Mouse (Mus musculus) hindbrain, postnatal 0 days (tissue): ENCODE data around the gene Znhit6. TPM values are rescaled to one million over a fixed set of nuclear protein-coding genes. Genes with fewer than 3 reads are reported as not detected.

Source experiments
- ATAC-seq: fragments of 200-750 bp; cut with Nextera tagmentation; 2 replicates; pipeline ENCODE4 v1.8.0; 2017; ENCODE audit warnings: mild to moderate bottlenecking, moderate TSS enrichment, moderate library complexity
- DNase-seq: peaks from one replicate; pipeline ENCODE4 v3.0.0-alpha.2; 2015; ENCODE audit warnings: low spot score
- H3K27ac ChIP-seq: fragments of 300-500 bp; sonication (generic); 2 replicates; pipeline ENCODE4 v1.5.1; 2014; ENCODE audit warnings: mild to moderate bottlenecking
- H3K27me3 ChIP-seq: fragments of 300-500 bp; sonication (generic); 2 replicates; pipeline ENCODE4 v1.6.1; 2014; ENCODE audit warnings: low read length, mixed read lengths; ENCODE audit not compliant: insufficient read depth
- H3K36me3 ChIP-seq: fragments of 300-500 bp; sonication (generic); 2 replicates; pipeline ENCODE4 v1.6.1; 2014; ENCODE audit warnings: low read length, mixed read lengths; ENCODE audit not compliant: insufficient read depth
- H3K4me1 ChIP-seq: fragments of 300-500 bp; sonication (generic); 2 replicates; pipeline ENCODE4 v1.6.1; 2014; ENCODE audit warnings: antibody characterized with exemption, low read length, mixed read lengths; ENCODE audit not compliant: insufficient read depth
- H3K4me2 ChIP-seq: fragments of 300-500 bp; sonication (generic); 2 replicates; pipeline ENCODE4 v1.6.1; 2014; ENCODE audit warnings: low read depth, mild to moderate bottlenecking, low read length, moderate library complexity, mixed read lengths
- H3K4me3 ChIP-seq: fragments of 300-500 bp; sonication (generic); 2 replicates; pipeline ENCODE4 v1.5.1; 2014; ENCODE audit warnings: low read length
- H3K9ac ChIP-seq: fragments of 300-500 bp; sonication (generic); replicated peaks from 2 replicates; pipeline ENCODE4 v1.6.1; 2014; ENCODE audit warnings: mild to moderate bottlenecking, low read length, moderate library complexity, mixed read lengths
- H3K9me3 ChIP-seq: fragments of 300-500 bp; sonication (generic); 2 replicates; pipeline ENCODE4 v1.6.1; 2016; ENCODE audit warnings: low read length, mixed read lengths
- CTCF ChIP-seq: IDR thresholded peaks from 2 replicates; pipeline ENCODE4 v1.5.1; 2016; ENCODE audit warnings: antibody characterized with exemption, control low read depth, low read depth
- WGBS: fragments of 180-500 bp; shearing (Covaris S2); extraction: QIAGEN DNeasy Blood & Tissue Kit; methylation state at CpG from one replicate; pipeline ENCODE4 v1.1.7; 2014; 5-methylcytosine and 5-hydroxymethylcytosine counted together
- polyA plus RNA-seq: library from polyadenylated mRNA; unstranded; fragments of >200 nt; fragmentation: Nextera tagmentation; extraction: Ambion mirVana; gene quantifications from 2 replicates; pipeline ENCODE4 v1.2.1, GENCODE M21; 2015
- total RNA-seq: library from RNA; depleted of rRNA; stranded (reverse); fragments of >200 nt; gene quantifications from 2 replicates; pipeline ENCODE4 v1.2.3, GENCODE M21; 2014

Znhit6 gene
- total and polyA plus RNA-seq, 2 experiments from 2014 or later: 9.3 to 34.9 TPM

DNA sequence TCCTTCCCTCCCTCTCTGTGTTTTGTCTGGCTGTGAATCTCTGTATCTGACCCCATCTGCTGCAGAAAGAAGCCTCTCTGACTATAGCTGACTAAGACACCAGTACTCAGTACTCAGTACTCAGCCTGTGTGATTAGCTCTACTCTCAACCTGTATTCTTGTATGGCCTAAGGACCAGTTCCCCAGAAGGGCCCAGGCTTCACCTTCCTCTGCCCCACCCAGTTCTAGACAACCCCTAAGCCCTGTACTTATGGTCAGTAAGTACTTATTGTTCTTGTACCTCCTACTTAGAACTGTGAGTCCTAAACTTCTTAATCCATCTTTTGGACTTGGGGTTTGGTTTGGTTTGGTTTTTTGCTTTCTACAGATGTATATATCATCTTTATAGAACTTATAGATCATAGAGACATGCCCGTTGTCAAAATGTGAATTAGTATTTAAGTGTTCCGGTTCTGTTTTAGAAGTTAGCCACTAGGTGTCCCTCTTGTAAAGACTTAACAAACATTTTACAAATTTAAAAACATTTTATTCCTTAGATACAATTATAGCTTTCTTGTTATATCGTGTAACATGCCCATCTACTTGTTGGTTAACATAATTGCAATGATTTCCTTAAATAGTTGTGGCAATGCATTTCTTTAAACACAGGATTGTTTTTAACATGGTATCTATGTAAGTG, 7.7 kb downstream of the Znhit6 start:
- no peak overlapping the region for H3K9ac ChIP-seq
- ATAC-seq (no peak), DNase-seq (peak; percentile 63)
- H3K4me3 ChIP-seq: no peak overlapping the region
- H3K9me3 ChIP-seq: no peaks in the 10 kb centered on the region
- no peak overlapping the region for H3K27ac ChIP-seq
- no peaks in the 10 kb centered on the region for H3K27me3 ChIP-seq
- TF ChIP-seq CTCF: peak; percentile 58
- H3K36me3 ChIP-seq: peaks cover 26% of the 10 kb centered on the region
- H3K4me1 ChIP-seq: no peaks in the 10 kb centered on the region
- 43% methylated on average over 3 of the region's 3 CpGs for WGBS
- no peak overlapping the region for H3K4me2 ChIP-seq

DNA sequence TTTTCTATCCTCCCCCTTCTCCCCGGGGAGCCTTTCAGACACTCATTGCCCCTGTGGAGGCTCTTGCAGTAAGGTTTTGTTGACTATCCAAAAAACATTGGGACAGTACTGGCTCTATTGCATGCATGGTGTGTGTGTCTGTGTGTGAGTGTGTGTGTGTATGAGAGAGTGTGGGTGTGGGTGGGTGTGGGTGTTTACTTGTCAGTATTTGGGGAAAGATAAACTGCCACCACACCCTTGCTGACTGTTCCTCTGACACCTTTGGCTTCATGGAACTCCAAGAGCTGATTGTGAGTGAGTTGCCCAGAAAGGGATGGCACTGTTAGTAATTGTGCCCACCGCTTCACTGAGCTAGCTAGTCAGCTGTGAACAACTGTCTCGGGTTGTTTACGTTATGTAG, 14.6 kb downstream of the Znhit6 start:
- Histone ChIP-seq H3K36me3 (peaks cover 39% of the 10 kb centered on the region), H3K9me3 (no peaks in the 10 kb centered on the region), H3K4me2 (no peak overlapping the region), H3K4me3 (no peak overlapping the region), H3K4me1 (no peaks in the 10 kb centered on the region), H3K9ac (no peak overlapping the region), H3K27ac (no peak overlapping the region), H3K27me3 (no peaks in the 10 kb centered on the region)
- ATAC-seq: no peak
- 88% methylated on average over 4 of the region's 4 CpGs for WGBS
- no peak for DNase-seq
- TF ChIP-seq CTCF: no peak

DNA sequence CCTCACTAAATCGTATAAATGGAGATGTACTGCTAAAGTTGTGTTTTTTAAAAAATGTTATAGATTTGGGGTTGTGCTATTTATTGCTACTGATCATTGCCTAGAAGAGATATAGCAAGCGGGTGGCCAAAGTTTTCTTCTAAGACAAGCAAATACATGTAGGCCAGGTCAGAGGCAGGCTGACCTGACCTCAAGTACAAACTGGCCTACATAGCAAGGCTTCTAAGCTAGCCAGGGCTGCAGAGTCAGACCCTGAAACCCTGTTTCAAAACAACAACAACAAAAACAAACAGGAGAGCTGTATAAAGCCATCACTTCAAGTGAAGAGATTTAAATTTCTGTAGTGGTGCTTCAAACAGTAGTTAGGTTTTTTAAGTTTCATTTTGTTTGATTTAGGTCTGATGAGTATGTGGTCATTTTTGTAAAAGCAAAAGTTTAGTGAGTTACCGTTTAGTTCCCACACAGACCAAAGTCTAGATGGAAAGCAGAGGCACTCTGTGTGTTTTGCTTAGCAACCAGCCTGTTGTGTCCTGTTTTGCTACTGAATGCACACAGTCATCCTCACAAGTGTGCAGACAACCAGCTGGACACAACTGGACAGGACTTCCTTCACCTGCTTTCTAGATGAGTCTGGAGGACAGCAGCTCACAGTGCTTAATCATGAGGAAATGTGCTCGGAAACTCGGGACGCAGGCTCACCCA, 16.0 kb downstream of the Znhit6 start:
- H3K4me3 ChIP-seq: no peak overlapping the region
- TF ChIP-seq CTCF: no peak
- 91% methylated on average over 6 of the region's 6 CpGs for WGBS
- no peaks in the 10 kb centered on the region for H3K9me3 ChIP-seq
- H3K4me2 ChIP-seq: no peak overlapping the region
- no peak for ATAC-seq
- DNase-seq: no peak
- H3K27ac ChIP-seq: no peak overlapping the region
- peaks cover 26% of the 10 kb centered on the region for H3K36me3 ChIP-seq
- H3K27me3 ChIP-seq: no peaks in the 10 kb centered on the region
- H3K4me1 ChIP-seq: no peaks in the 10 kb centered on the region
- no peak overlapping the region for H3K9ac ChIP-seq

DNA sequence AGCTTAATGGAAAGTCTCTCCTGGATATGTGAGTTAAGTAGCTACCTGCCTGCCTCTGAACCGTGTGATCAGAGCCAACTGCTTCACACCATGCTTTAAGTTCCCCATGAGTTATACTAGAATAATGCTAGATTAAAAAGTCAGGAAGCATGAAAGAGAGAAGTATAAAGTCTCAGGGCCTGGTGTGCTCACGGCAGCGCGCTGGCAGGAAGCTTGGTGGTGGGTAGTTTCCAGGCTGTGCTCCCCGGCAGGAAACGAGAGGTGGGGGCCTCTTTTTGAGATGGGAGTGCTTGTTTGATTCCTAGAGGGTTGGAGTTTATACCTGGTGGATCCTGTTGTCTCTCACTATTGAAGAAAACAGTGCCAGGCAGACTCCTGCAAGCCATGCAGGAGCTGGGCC, 19.3 kb downstream of the Znhit6 start:
- TF ChIP-seq CTCF: no peak
- ATAC-seq (no peak), DNase-seq (no peak)
- H3K27ac ChIP-seq: no peak overlapping the region
- H3K36me3 ChIP-seq: peaks cover 28% of the 10 kb centered on the region
- no peaks in the 10 kb centered on the region for H3K4me1 ChIP-seq
- H3K4me2 ChIP-seq: no peak overlapping the region
- no peak overlapping the region for H3K4me3 ChIP-seq
- no peaks in the 10 kb centered on the region for H3K9me3 ChIP-seq
- no peak overlapping the region for H3K9ac ChIP-seq
- no peaks in the 10 kb centered on the region for H3K27me3 ChIP-seq
- 90% methylated on average over 6 of the region's 6 CpGs for WGBS

DNA sequence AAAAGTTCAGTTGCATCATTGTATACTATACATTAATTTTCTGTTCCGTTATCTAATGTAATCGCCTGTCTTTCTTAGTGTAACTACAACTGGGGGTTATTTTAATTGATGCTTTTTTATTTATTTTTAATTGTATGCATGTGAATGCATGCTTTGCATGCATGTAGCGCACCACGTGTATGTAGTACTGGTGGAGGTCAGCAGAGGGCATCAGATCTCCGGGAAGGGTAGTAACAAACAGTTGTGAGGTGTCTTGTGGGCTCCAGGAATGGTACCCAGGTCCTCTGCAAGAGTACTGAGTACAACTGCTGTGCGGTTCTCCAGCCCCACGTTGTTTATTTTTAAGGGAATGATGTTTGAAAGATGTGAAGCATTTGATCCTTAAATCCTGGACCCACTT, 23.1 kb downstream of the Znhit6 start:
- TF ChIP-seq CTCF: 0 out of 2 replicates have a peak, but pooled peaks have one; percentile 2
- Histone ChIP-seq H3K27me3 (no peaks in the 10 kb centered on the region), H3K9me3 (no peaks in the 10 kb centered on the region), H3K4me1 (no peaks in the 10 kb centered on the region), H3K4me2 (no peak overlapping the region), H3K36me3 (peaks cover 25% of the 10 kb centered on the region; the same call in 1 of the 2 replicates), H3K4me3 (no peak overlapping the region), H3K9ac (no peak overlapping the region), H3K27ac (no peak overlapping the region)
- DNase-seq (no peak), ATAC-seq (no peak)
- 94% methylated on average over 7 of the region's 7 CpGs for WGBS

DNA sequence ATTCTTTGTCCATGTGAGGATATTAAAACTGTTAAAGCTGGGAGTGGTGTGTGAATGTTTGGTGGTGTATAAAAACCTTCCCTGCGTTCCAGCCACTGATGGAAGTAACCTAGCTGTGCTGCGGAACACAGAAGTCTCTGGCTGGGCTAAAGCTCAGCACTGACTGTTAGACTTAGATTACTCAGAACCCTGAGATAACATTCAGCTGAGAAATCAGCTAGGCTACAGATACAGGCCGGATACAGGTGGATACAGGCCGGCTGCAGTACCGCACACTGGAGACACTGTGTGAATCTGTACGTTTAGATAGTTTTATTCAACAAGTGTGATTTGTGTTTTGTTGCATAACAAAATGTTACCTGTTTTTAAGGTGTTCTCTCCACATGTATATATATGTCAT, 24.8 kb downstream of the Znhit6 start:
- Histone ChIP-seq H3K36me3 (peaks cover 32% of the 10 kb centered on the region), H3K4me2 (no peak overlapping the region), H3K9ac (no peak overlapping the region), H3K4me1 (no peaks in the 10 kb centered on the region), H3K27ac (no peak overlapping the region), H3K27me3 (no peaks in the 10 kb centered on the region), H3K4me3 (no peak overlapping the region), H3K9me3 (no peaks in the 10 kb centered on the region)
- TF ChIP-seq CTCF: no peak
- WGBS: 94% methylated on average over 6 of the region's 6 CpGs
- ATAC-seq (no peak), DNase-seq (no peak)

DNA sequence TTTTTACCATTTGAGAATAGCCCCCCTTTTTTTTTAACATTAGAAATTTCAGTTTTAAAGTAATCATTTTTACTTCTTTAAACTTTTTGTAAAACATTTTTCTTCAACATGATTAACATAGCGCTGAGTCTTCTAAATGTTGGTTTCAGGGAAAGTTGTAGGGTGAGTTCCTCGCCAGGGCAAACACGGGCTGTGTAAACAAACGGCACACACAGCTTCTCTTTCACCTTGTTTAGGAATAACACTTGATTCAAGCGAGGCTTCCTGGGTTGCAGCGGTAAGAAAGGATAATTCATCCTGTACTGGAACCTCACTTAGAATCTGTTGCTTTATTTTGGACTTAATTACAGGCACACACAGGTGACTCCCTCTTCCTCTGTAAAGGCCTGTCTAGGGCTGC, 25.3 kb downstream of the Znhit6 start:
- no peak overlapping the region for H3K9ac ChIP-seq
- H3K36me3 ChIP-seq: peaks cover 32% of the 10 kb centered on the region
- no peaks in the 10 kb centered on the region for H3K4me1 ChIP-seq
- H3K4me2 ChIP-seq: no peak overlapping the region
- 80% methylated on average over 6 of the region's 6 CpGs for WGBS
- no peak overlapping the region for H3K4me3 ChIP-seq
- no peaks in the 10 kb centered on the region for H3K9me3 ChIP-seq
- H3K27me3 ChIP-seq: no peaks in the 10 kb centered on the region
- H3K27ac ChIP-seq: no peak overlapping the region
- no peak for TF ChIP-seq CTCF
- no peak for ATAC-seq
- no peak for DNase-seq
